Mouse (Mus musculus): ENCODE measurements around the gene Lrrc8b. TPM values are rescaled to one million over a fixed set of nuclear protein-coding genes. Genes with fewer than 3 reads are reported as not detected.

Gene Lrrc8b
- polyA plus RNA-seq, 1 experiment from 2014 or later: 3.8 TPM

DNA sequence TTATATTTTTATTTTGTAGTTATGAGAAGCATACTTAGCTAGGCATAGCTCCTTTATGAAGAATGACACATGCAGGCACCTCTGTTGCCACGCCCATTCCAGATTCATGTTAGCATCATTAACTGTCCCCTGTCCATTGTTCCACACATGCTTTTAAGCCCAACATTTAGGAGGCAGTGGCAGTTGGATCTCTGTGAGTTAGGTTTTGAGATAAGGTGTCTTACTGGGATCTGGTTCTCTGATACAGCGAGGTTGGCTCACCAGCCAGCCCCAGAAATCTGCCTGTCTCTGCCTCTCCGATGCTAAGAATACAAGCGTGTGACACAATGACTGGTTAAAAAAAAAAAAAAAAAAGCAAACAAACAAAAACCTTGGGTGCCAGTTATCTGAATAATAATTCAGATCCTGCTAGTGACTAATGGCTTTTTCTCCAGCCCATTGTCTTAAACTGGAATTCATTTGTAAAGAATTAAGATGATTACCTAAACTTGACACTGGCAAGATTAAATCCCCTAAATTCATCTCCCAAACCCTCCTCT, 110.6 kb downstream of the Lrrc8b start:
- Histone ChIP-seq H3K9me3 (no peaks in the 10 kb centered on the region), H3K36me3 (no peaks in the 10 kb centered on the region), H3K4me2 (no peak overlapping the region), H3K27ac (no peak overlapping the region), H3K27me3 (no peaks in the 10 kb centered on the region), H3K4me1 (no peaks in the 10 kb centered on the region; the same call in 1 of the 2 replicates), H3K4me3 (no peak overlapping the region), H3K9ac (no peak overlapping the region)
- 96% methylated on average over 4 of the region's 4 CpGs for WGBS
- ATAC-seq (ENCODE audit: insufficient number of reproducible peaks, low FRiP score, low TSS enrichment, low read depth): no peak

DNA sequence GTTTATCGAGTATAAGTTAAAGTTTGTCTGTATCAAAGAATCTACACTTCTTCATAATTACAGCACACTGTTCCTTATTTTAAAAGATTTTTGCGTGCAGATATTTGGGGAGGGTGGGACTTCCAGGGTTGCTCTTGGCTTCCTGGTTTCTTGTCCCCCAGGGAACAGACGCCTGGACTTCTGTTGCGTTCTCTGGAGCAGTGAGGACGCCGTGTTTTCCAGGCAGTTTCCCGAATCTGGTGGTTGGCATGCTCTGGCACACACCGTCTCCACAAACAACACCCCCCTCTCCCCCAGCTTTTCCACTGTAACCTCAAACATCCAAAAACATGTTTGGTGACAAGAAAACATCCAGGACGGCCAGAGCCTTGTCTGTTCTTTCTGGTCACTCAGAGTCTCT, 111.2 kb downstream of the Lrrc8b start:
- 74% methylated on average over 9 of the region's 9 CpGs for WGBS
- Histone ChIP-seq H3K4me3 (no peak overlapping the region), H3K4me1 (no peaks in the 10 kb centered on the region), H3K9me3 (no peaks in the 10 kb centered on the region), H3K27ac (no peak overlapping the region), H3K27me3 (no peaks in the 10 kb centered on the region), H3K36me3 (no peaks in the 10 kb centered on the region), H3K4me2 (no peak overlapping the region), H3K9ac (no peak overlapping the region)
- ATAC-seq (ENCODE audit: insufficient number of reproducible peaks, low FRiP score, low TSS enrichment, low read depth): no peak

DNA sequence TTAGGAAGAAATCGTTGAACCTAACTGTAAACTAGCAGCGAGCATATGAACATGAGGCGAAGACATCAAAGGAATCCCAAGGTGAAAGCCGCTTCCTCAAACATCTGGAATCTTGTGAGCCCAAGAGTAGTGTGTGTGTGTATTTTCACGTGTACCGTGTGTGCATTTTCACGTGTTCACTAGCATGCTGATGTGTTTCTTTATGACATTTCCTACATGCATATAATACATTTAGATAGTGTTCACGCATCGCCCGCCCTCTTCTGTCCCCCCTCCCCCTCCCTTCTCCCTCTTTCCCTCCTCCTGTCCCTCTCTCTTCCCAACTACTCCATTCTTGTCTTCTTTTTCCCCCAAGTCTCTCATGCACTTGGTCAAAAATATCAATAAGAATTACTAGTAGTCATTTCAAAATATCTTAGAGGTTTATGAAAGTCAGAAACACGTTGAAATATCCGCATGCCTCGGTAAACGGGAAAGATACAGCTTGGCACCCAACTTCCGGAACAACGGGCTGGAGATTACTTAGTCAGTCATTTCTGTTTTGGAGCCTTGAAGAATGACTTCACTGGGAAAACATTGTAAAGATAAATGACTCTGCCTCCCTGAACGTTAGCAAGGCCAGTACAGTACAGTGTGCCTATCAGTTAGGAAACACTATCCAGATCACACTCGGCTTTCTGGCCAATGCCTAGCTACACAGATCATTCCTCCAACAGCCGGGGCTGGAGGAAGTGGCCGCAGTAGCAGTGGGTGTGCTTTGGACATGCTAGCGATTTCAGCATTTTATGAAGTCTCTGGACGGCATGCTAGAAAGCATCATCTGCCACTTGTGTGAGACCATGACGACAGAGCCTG, 112.1 kb downstream of the Lrrc8b start:
- 80% methylated on average over 23 of the region's 23 CpGs for WGBS
- ATAC-seq (ENCODE audit: insufficient number of reproducible peaks, low FRiP score, low TSS enrichment, low read depth): no peak
- H3K4me3 ChIP-seq: no peak overlapping the region
- H3K4me1 ChIP-seq: no peaks in the 10 kb centered on the region
- no peak overlapping the region for H3K27ac ChIP-seq
- no peak overlapping the region for H3K4me2 ChIP-seq
- H3K27me3 ChIP-seq: no peaks in the 10 kb centered on the region
- no peaks in the 10 kb centered on the region for H3K9me3 ChIP-seq
- H3K36me3 ChIP-seq: no peaks in the 10 kb centered on the region
- H3K9ac ChIP-seq: no peak overlapping the region

DNA sequence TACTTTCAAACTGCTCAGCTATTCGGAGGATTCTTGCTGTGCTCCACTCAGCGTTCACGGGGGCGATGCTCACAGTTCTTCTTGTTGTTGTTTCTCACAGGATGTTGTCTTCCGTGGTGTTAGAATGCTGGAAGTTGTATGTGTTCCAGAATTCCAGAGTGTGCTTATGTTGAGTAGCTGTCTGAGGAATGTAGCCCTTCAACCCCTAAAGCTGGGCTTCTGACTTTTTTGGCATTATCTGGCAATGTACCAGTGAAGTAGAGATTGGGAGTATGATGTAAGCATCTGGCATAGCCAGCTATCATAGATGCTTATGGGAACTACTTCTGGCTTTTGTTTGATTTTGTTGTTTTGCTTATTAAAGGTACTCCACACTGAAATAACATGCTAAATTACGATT, 115.0 kb downstream of the Lrrc8b start:
- no peaks in the 10 kb centered on the region for H3K27me3 ChIP-seq
- no peak overlapping the region for H3K4me3 ChIP-seq
- 77% methylated on average over 6 of the region's 6 CpGs for WGBS
- H3K9me3 ChIP-seq: no peaks in the 10 kb centered on the region
- H3K4me1 ChIP-seq: no peaks in the 10 kb centered on the region
- H3K4me2 ChIP-seq: no peak overlapping the region
- no peak overlapping the region for H3K9ac ChIP-seq
- H3K27ac ChIP-seq: no peak overlapping the region
- 0 out of 2 replicates have a peak, but pooled peaks cover 3% of the 10 kb centered on the region for H3K36me3 ChIP-seq
- ATAC-seq (ENCODE audit: insufficient number of reproducible peaks, low FRiP score, low TSS enrichment, low read depth): no peak

DNA sequence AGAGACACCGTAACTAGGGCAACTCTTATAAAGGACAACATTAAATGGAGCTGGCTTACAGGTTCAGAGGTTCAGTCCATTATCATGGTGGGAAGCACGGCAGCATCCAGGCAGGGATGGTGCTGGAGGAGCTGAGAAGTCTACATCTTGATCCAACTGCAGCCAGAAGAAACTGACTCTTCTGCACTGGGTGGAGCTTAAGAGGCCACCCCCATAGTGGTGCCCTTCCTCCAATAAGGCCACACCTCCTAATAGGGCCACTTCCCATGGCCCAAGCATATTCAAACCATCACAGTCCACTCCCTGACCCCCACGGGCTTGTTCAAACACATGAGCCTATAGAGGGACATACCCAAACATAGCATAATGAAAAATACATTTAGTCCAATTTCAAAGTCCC, 119.6 kb downstream of the Lrrc8b start:
- 96% methylated on average over 3 of the region's 3 CpGs for WGBS
- Histone ChIP-seq H3K36me3 (0 out of 2 replicates have a peak, but pooled peaks cover 3% of the 10 kb centered on the region), H3K4me3 (no peak overlapping the region), H3K27me3 (no peaks in the 10 kb centered on the region), H3K9me3 (no peaks in the 10 kb centered on the region), H3K4me2 (no peak overlapping the region), H3K27ac (no peak overlapping the region), H3K4me1 (no peaks in the 10 kb centered on the region), H3K9ac (no peak overlapping the region)
- ATAC-seq (ENCODE audit: insufficient number of reproducible peaks, low FRiP score, low TSS enrichment, low read depth): no peak

DNA sequence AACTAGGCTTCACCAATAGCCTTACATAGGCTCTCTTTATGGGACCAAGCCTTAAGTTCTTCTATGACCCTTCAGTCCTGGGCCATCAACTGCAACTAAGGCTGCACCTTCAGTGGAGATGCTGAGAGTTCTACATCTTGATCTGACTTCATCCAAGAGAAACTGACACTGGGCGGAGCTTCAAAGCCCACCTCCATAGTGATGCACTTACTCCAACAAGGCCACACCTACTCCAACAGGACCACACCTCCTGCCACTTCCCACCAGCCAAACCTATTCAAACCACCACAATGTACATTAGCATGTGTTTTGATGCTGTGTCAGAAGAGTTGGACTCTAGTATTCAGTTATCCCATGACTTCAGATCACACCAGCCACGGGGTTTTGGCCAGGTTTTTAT, 120.6 kb downstream of the Lrrc8b start:
- no peak for ATAC-seq (ENCODE audit: insufficient number of reproducible peaks, low FRiP score, low TSS enrichment, low read depth)
- H3K9me3 ChIP-seq: no peaks in the 10 kb centered on the region

DNA sequence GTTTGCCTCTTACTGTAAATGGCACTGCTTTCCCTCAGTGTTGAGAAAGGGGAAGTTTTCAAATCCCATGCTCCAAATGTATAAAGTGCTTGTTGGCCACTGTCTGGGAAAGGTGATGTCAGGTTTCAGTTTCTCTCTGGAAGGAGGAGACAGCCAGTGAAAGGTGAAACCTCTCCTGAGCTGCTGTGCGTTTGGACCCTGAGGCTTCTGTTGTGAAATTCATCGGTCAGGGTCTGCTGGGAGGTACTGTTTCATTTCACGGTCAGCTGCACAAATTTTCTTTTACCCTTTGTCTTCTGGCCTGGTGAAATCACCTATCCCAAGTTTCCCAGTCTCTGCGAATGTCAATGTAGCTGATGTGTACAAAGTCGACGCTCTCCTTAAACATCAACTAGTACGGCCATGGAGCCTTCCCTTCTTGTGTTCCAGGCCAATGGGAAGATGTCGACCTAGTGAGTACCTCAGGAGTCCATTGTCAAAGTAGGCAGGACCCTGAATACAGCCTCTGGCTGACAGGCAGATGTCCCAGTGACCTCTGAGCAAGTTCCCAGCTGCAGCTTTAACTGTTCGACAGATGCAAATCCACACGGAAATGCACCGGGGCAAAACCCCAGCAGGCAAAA, 121.6 kb downstream of the Lrrc8b start:
- WGBS: 64% methylated on average over 11 of the region's 11 CpGs
- Histone ChIP-seq H3K4me3 (no peak overlapping the region), H3K4me2 (no peak overlapping the region), H3K36me3 (0 out of 2 replicates have a peak, but pooled peaks cover 3% of the 10 kb centered on the region), H3K4me1 (no peaks in the 10 kb centered on the region), H3K27ac (no peak overlapping the region), H3K9me3 (no peaks in the 10 kb centered on the region), H3K9ac (no peak overlapping the region), H3K27me3 (no peaks in the 10 kb centered on the region)
- ATAC-seq (ENCODE audit: insufficient number of reproducible peaks, low FRiP score, low TSS enrichment, low read depth): no peak

More for the DNA sequence above, 120.6 kb downstream of the Lrrc8b start:
- Histone ChIP-seq H3K27ac (no peak overlapping the region), H3K4me3 (no peak overlapping the region), H3K4me2 (no peak overlapping the region), H3K4me1 (no peaks in the 10 kb centered on the region), H3K27me3 (no peaks in the 10 kb centered on the region), H3K36me3 (0 out of 2 replicates have a peak, but pooled peaks cover 3% of the 10 kb centered on the region), H3K9ac (no peak overlapping the region)
- 85% methylated on average over 2 of the region's 2 CpGs for WGBS

Other genes starting within 250 kb of the Lrrc8b start
- not detected in 2 replicates for gene Gbp10, start 176.2 kb upstream of the Lrrc8b start, polyA plus RNA-seq (2015; fragmentation: Nextera tagmentation; extraction: Ambion mirVana)
- gene Gm43302, start 122.1 kb upstream of the Lrrc8b start, polyA plus RNA-seq (2015; fragmentation: Nextera tagmentation; extraction: Ambion mirVana): 0.30 TPM in 1 of 2 replicates, not detected in the other
- 1.9 and 2.0 TPM in 2 replicates for gene Gbp6, start 122.1 kb upstream of the Lrrc8b start, polyA plus RNA-seq (2015; fragmentation: Nextera tagmentation; extraction: Ambion mirVana)
- gene Lrrc8c, start 103.6 kb downstream of the Lrrc8b start, polyA plus RNA-seq (2015; fragmentation: Nextera tagmentation; extraction: Ambion mirVana): 17.9 and 20.7 TPM in 2 replicates